8 mouse cellular contexts compared by ENCODE assay signal in genomic region chr5:53123525-53124286, GRCm38 (mm10).
DNase-seq lines count a peak whose midpoint lies in the region; ATAC-seq lines count a peak whose summit lies in the region.

No protein-coding gene starts in this region.

- no peak overlapping the region for H3K9ac ChIP-seq in limb, embryonic 11.5 days (ENCODE audit: low read length)
- H3K9ac ChIP-seq in neural tube, embryonic 14.5 days (replicated peaks; ENCODE audit: low read depth, low read length): no peak overlapping the region

- no peaks in the 10 kb centered on the region for H3K9me3 ChIP-seq in limb, embryonic 11.5 days (ENCODE audit: control insufficient read depth, low read length)
- no peaks in the 10 kb centered on the region for H3K9me3 ChIP-seq in neural tube, embryonic 14.5 days (ENCODE audit: control insufficient read depth, low read length)

- H3K27ac ChIP-seq in limb, embryonic 11.5 days (replicated peaks; ENCODE audit: low read depth, low read length): no peak overlapping the region
- H3K27ac ChIP-seq in neural tube, embryonic 14.5 days (ENCODE audit: low read depth, low read length): no peak overlapping the region

- intact Hi-C loops in heart, postnatal 25 days (cut with DNase I): loop anchor here (2.0 kb wide), 1 partner anchor 245 kb away; no protein-coding TSS in a partner anchor
- intact Hi-C loops in heart, postnatal 10 days (cut with DNase I): loop anchor here (1.0 kb wide), 1 partner anchor 244 kb away; no protein-coding TSS in a partner anchor

- no peaks in the 10 kb centered on the region for H3K36me3 ChIP-seq in limb, embryonic 11.5 days (ENCODE audit: control insufficient read depth, insufficient read depth, low read length)
- no peaks in the 10 kb centered on the region for H3K36me3 ChIP-seq in neural tube, embryonic 14.5 days (ENCODE audit: control insufficient read depth, insufficient read depth, low read length)

- no peak overlapping the region for H3K4me3 ChIP-seq in limb, embryonic 11.5 days (ENCODE audit: low read depth, low read length)
- no peak overlapping the region for H3K4me3 ChIP-seq in neural tube, embryonic 14.5 days (ENCODE audit: low read depth, low read length)

- no peaks in the 10 kb centered on the region for H3K4me1 ChIP-seq in limb, embryonic 11.5 days (ENCODE audit: control insufficient read depth, insufficient read depth, low read length)
- H3K4me1 ChIP-seq in neural tube, embryonic 14.5 days (ENCODE audit: control insufficient read depth, insufficient read depth, low read length): no peaks in the 10 kb centered on the region

- ATAC-seq in limb, embryonic 11.5 days (ENCODE audit: insufficient number of reproducible peaks, low FRiP score, low TSS enrichment, low read depth): no peak
- peak; percentile 84 for ATAC-seq in neural tube, embryonic 14.5 days (ENCODE audit: low read depth)

- WGBS in limb, embryonic 11.5 days: 47% methylated on average over 10 of the region's 10 CpGs
- 20% methylated on average over 10 of the region's 10 CpGs for WGBS in neural tube, embryonic 14.5 days

- H3K27me3 ChIP-seq in limb, embryonic 11.5 days (ENCODE audit: control insufficient read depth, insufficient read depth, low read length): no peaks in the 10 kb centered on the region
- no peaks in the 10 kb centered on the region for H3K27me3 ChIP-seq in neural tube, embryonic 14.5 days (ENCODE audit: control insufficient read depth, insufficient read depth, low read length)

- H3K4me2 ChIP-seq in limb, embryonic 11.5 days (ENCODE audit: low read depth, severe bottlenecking): no peak overlapping the region
- H3K4me2 ChIP-seq in neural tube, embryonic 14.5 days (ENCODE audit: low read depth, low read length): no peak overlapping the region

- peak; percentile 12 to 44 for DNase-seq in heart, adult 18-20 months
- DNase-seq in heart, postnatal 25 days (ENCODE audit: low spot score): no peak
- DNase-seq in A20 (ENCODE audit: low read depth, low spot score): peak; percentile 48
- peak; percentile 69 for DNase-seq in cerebellum, adult 9-10 months
- DNase-seq in heart, postnatal 10 days: peak; percentile 42 to 67
- peak; percentile 43 for DNase-seq in limb, embryonic 11.5 days (ENCODE audit: low spot score)
- no peak for DNase-seq in ovary, postnatal 36 days (ENCODE audit: low spot score)

Comparison
In these comparisons a context has a peak if more than half of its experiments do, and no peak if none do; other contexts are left out.
1. DNase-seq: peak in heart, adult 18-20 months (2 of 2), A20 (single experiment), cerebellum, adult 9-10 months (single experiment), heart, postnatal 10 days (2 of 2) and limb, embryonic 11.5 days (single experiment); none in heart, postnatal 25 days (single experiment) and ovary, postnatal 36 days (single experiment).